Mouse (Mus musculus) layer of hippocampus, adult 6 months (tissue): ENCODE results near the gene Htatip2. TPM values are rescaled to one million over a fixed set of nuclear protein-coding genes. Genes with fewer than 3 reads are reported as not detected.

Experiments used
- long read RNA-seq, 2 experiments: library from polyadenylated mRNA; unstranded; transcript quantifications; one replicate each; pipeline ENCODE4 v2.0.0; 2019 to 2020
- polyA plus RNA-seq: library from polyadenylated mRNA; unstranded; fragments of <200 nt; fragmentation: Nextera tagmentation; gene quantifications from 2 replicates; pipeline ENCODE4 v1.2.3, GENCODE M21; 2021

The Htatip2 gene
- polyA plus RNA-seq, result 17.9 and 18.5 TPM in 2 replicates
- long read RNA-seq, experiment 1, transcript Htatip2-202 (6 exons, 1,338 nt), result major isoform, 9 of 24 reads
- long read RNA-seq, experiment 1, partial matches to known transcripts, result 11 of 24 reads
- long read RNA-seq, experiment 1, other reads (novel, unspliced or antisense), result 3 of 24 reads
- long read RNA-seq, experiment 2, transcript Htatip2-202 (6 exons, 1,338 nt), result major isoform, 16 of 46 reads
- long read RNA-seq, experiment 2, partial matches to known transcripts, result 17 of 46 reads
- long read RNA-seq, experiment 2, other reads (novel, unspliced or antisense), result 12 of 46 reads

DNA sequence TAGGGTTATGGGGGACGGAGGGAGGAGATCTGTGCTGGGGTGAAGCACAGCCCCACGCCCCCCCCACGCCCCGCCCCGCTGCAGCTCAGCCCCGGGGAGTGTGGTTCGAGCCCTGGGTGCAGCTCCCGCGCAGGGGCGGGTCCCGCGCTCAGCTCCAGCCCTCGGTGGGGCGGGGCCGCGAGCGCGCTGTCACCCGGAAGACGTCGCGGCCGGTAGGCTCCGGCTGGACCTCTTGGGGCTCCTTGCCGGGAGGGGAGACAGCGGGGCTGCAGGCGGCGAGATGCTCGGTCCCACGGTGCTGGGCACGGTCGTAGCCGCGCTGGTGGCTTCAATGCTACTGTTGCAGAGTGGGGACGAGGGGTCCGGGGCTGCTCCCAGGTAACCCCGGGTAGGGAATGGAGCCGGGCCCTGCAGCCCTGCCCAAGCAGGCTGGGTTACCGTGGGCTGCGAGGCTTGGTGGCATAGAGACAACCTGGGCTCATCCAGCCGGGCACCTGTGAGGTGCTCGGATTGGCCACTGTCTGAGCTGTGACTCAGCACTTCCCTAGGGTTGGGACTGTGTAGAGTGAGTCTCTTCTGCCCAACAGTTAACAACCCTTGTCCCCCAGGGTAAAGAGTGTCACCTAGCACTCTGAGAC is at the start of gene Htatip2:
Gene Htatip2 (plus strand): TSS at position 182 of the 638 bp plus-strand sequence.

DNA sequence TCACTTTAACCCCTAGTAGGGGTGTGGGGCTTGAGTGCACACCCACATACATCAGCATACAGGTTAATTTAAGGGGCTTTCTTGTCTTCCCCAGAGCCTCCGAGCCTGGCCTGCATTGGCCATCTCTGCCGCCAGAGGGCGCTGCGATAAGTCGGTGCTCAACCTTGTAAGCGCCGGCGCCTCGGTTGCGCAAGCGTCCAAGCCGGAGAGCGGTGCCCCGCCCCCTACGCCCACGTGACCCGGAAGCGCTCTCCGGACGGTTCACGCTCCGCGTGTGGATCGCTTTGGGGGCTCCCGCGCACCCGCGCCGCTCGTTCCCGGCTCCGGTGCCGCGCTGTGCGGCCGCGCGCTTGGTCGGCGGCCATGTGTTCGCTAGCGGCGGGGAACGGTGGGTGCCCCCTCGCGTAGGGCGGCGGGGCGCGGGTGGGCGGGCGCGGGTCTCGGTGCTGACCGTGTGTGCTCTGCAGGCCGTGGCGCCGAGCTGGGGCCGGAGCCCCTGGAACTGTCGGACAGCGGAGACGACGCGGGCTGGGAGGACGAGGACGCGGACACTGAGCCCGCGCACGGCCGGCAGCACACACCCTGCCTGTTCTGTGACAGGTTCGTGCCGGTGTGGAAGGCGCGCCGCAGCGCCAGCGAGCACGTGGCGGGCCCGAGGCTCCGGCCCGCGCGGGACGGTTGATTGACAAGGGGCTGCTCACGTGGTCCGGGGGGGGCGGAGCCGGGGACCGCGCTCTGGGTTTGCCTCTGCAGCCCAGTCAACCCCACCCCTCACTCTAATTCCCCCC is 19.4 kb downstream of the Htatip2 start, which contains the start of gene Prmt3:
Gene Prmt3 (plus strand): TSS at position 233 of the 788 bp plus-strand sequence.

Other genes starting within 250 kb of the Htatip2 start
- not detected in 2 replicates for gene Dbx1, start 122.3 kb upstream of the Htatip2 start, polyA plus RNA-seq
- 24.9 and 25.4 TPM in 2 replicates for gene Prmt3, start 19.2 kb downstream of the Htatip2 start, polyA plus RNA-seq
- 0.03 TPM in 1 of 2 replicates, not detected in the other for gene Slc6a5, start 151.0 kb downstream of the Htatip2 start, polyA plus RNA-seq
- 23.2 and 25.7 TPM in 2 replicates for gene Nell1, start 215.7 kb downstream of the Htatip2 start, polyA plus RNA-seq